Mouse (Mus musculus): Measurements from ENCODE around the gene Efcab11. TPM values are rescaled to one million over a fixed set of nuclear protein-coding genes. Genes with fewer than 3 reads are reported as not detected.

Gene Efcab11
- total and polyA plus RNA-seq, 3 experiments: 7.9 to 12.2 (median 8.0) TPM

GRCm38 (mm10) chr12:99719777-99720176, 164.5 kb downstream of the Efcab11 start:
- no peak for TF ChIP-seq MEF2A (IDR thresholded peaks at IDR 0.05; ENCODE audit: borderline replicate concordance, low read depth, low read length)
- TF ChIP-seq EP300 (IDR thresholded peaks at IDR 0.05; ENCODE audit: low read length): no peak
- no peak for TF ChIP-seq PAX5 (IDR thresholded peaks at IDR 0.05; ENCODE audit: low read length)
- no peak for TF ChIP-seq ZMIZ1 (IDR thresholded peaks at IDR 0.05; ENCODE audit: low read depth, low read length)
- no peak for TF ChIP-seq POLR2A (IDR thresholded peaks at IDR 0.05; ENCODE audit: low read depth, low read length)
- TF ChIP-seq E2F4 (IDR thresholded peaks at IDR 0.05; ENCODE audit: insufficient replicate concordance, low read depth, low read length): no peak
- TF ChIP-seq MAFK (IDR thresholded peaks at IDR 0.05; ENCODE audit: insufficient replicate concordance, low read length): no peak
- TF ChIP-seq USF1 (IDR thresholded peaks at IDR 0.05; ENCODE audit: low read depth, low read length): no peak
- TF ChIP-seq NELFE (IDR thresholded peaks at IDR 0.05; ENCODE audit: low read depth, low read length): no peak
- TF ChIP-seq ELF1 (IDR thresholded peaks at IDR 0.05; ENCODE audit: low read depth, low read length): no peak
- no peak for TF ChIP-seq ZKSCAN1 (IDR thresholded peaks at IDR 0.05; ENCODE audit: borderline replicate concordance, low read depth, low read length)
- TF ChIP-seq POLR2AphosphoS2 (IDR thresholded peaks at IDR 0.05; ENCODE audit: low read depth, low read length): no peak
- TF ChIP-seq TCF12 (IDR thresholded peaks at IDR 0.05; ENCODE audit: low read depth, low read length): no peak
- TF ChIP-seq USF2 (conservative IDR thresholded peaks at IDR 0.05; ENCODE audit: low read depth, low read length): no peak
- Histone ChIP-seq H3K36me3 (replicated peaks in 1 of 2; ENCODE audit: control insufficient read depth in 1 of 2, insufficient read depth in 1 of 2, low read length in 1 of 2) (peaks cover 0 to 28% of the 10 kb centered on the region in 2 experiments), H3K79me2 (replicated peaks; ENCODE audit: control insufficient read depth, extremely low read depth, insufficient read depth, poor library complexity, severe bottlenecking) (no peaks in the 10 kb centered on the region), H3K4me2 (ENCODE audit: insufficient read depth, low read depth, poor library complexity, severe bottlenecking) (no peak overlapping the region), H3K27me3 (replicated peaks) (no peaks in the 10 kb centered on the region), H3K9ac (ENCODE audit: insufficient read depth, low read depth) (no peak overlapping the region), H3K4me3 (replicated peaks in 1 of 3; ENCODE audit: low read depth in 2 of 3, low read length in 2 of 3, poor library complexity in 1 of 3) (no peak overlapping the region), H3K9me3 (replicated peaks; ENCODE audit: low read length) (no peaks in the 10 kb centered on the region), H3K27ac (ENCODE audit: insufficient read depth, low read depth) (no peak overlapping the region), H3K4me1 (ENCODE audit: control insufficient read depth in 1 of 2, insufficient read depth in 2 of 2) (peaks cover 9 to 19% of the 10 kb centered on the region in 2 experiments; a peak in 3 of 4 replicates)
- in situ Hi-C loops (cut with MboI; ENCODE audit: low pct_ligation_motif_present, low pct_unique_long_range_greater_than_20kb, low sequenced_read_pairs) (no loop called here), dilution Hi-C loops (cut with MboI; ENCODE audit: extremely low pct_ligation_motif_present, extremely low pct_unique_long_range_greater_than_20kb, low sequenced_read_pairs) (no loop called here)
- DNase-seq (ENCODE audit: extremely low read depth): no peak

DNA sequence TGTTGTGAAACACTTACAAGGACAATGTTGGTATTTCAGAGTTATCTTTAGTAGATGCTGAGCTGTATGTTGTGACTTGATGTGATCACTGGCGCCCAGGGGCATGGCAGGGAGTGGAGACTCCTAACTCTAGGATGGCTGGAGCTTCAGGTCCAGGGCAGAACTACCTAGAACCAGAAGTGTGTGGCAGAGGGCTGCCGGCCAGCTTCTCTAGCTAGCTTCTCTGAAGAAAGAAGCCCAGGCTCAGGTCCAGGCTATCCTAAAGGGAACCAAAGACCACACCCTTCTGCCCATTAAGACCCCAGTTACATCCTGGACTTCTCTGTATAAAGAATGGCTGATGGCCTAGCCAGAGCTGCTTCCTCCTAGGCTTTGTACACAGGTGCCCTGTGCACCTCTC, 166.1 kb downstream of the Efcab11 start:
- in situ Hi-C loops (cut with MboI; ENCODE audit: low pct_ligation_motif_present, low pct_unique_long_range_greater_than_20kb, low sequenced_read_pairs): no loop called here

More for the DNA sequence above, 166.1 kb downstream of the Efcab11 start:
- no peak overlapping the region for H3K4me3 ChIP-seq (replicated peaks in 1 of 3; ENCODE audit: low read depth in 2 of 3, low read length in 2 of 3, poor library complexity in 1 of 3)
- no peak for DNase-seq (ENCODE audit: extremely low read depth)
- no peaks in the 10 kb centered on the region for H3K79me2 ChIP-seq (replicated peaks; ENCODE audit: control insufficient read depth, extremely low read depth, insufficient read depth, poor library complexity, severe bottlenecking)
- TF ChIP-seq MXI1 (IDR thresholded peaks at IDR 0.05; ENCODE audit: low read depth, low read length): no peak
- no peak for TF ChIP-seq E2F4 (IDR thresholded peaks at IDR 0.05; ENCODE audit: insufficient replicate concordance, low read depth, low read length)
- no peak for TF ChIP-seq RAD21 (IDR thresholded peaks at IDR 0.05; ENCODE audit: low read depth, low read length)
- no peak for TF ChIP-seq UBTF (IDR thresholded peaks at IDR 0.05; ENCODE audit: low read depth, low read length)
- no peak for TF ChIP-seq MEF2A (IDR thresholded peaks at IDR 0.05; ENCODE audit: borderline replicate concordance, low read depth, low read length)
- no peak for TF ChIP-seq TBP (conservative IDR thresholded peaks at IDR 0.05; ENCODE audit: low read depth, low read length)
- TF ChIP-seq TCF12 (IDR thresholded peaks at IDR 0.05; ENCODE audit: low read depth, low read length): no peak
- TF ChIP-seq IRF4 (IDR thresholded peaks at IDR 0.05; ENCODE audit: low read depth, low read length): no peak
- no peak for TF ChIP-seq HCFC1 (IDR thresholded peaks at IDR 0.05; ENCODE audit: low read depth, low read length)
- no peaks in the 10 kb centered on the region for H3K27me3 ChIP-seq (replicated peaks)
- no peak overlapping the region for H3K4me2 ChIP-seq (ENCODE audit: insufficient read depth, low read depth, poor library complexity, severe bottlenecking)
- dilution Hi-C loops (cut with MboI; ENCODE audit: extremely low pct_ligation_motif_present, extremely low pct_unique_long_range_greater_than_20kb, low sequenced_read_pairs): no loop called here
- H3K27ac ChIP-seq (ENCODE audit: insufficient read depth, low read depth): no peak overlapping the region
- H3K4me1 ChIP-seq (ENCODE audit: control insufficient read depth in 1 of 2, insufficient read depth in 2 of 2): peaks cover 9 to 19% of the 10 kb centered on the region in 2 experiments; a peak in 3 of 4 replicates
- no peak overlapping the region for H3K9ac ChIP-seq (ENCODE audit: insufficient read depth, low read depth)
- peaks cover 0 to 26% of the 10 kb centered on the region in 2 experiments for H3K36me3 ChIP-seq (replicated peaks in 1 of 2; ENCODE audit: control insufficient read depth in 1 of 2, insufficient read depth in 1 of 2, low read length in 1 of 2)
- no peaks in the 10 kb centered on the region for H3K9me3 ChIP-seq (replicated peaks; ENCODE audit: low read length)
